In the genomic region with DNA sequence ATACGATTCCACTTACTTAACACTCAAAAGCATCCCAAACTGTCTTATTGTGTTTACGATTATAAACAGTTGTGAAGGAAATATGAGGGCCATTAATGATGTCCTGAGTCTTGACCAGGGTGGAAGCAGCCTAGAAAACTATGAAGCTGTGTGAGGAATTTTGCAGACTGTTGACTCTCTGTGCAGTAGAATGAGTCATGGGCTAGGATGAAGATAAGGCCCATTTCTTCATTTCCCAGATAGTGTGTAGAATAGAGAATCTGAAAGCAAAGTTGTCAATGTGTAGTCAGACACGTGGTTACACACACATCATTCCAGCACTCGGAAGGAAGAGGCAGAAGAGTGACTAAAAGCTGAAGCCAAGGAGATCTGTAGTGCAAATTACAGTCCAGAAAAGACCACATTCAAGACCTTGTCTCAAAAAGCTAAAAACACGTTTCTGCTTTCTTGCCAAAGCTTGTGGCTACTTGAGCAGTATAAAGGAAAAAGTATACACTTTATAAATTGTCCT, we compare ENCODE assay signal across 32 mouse cellular contexts.
"Had no signal": no experiment of that assay in that cellular context is flagged by ENCODE, and none has a peak within 500 bp of the region (broad histone marks: within the 10 kb centered on the region; RNA-seq: fewer than 3 reads in every experiment).

No protein-coding gene starts in this region.

- H3K27me3 ChIP-seq: heart, embryonic 13.5 days; heart, embryonic 15.5 days; hindbrain, embryonic 12.5 days; hindbrain, embryonic 13.5 days; hindbrain, embryonic 15.5 days; intestine, embryonic 15.5 days; kidney, embryonic 15.5 days had no signal

- H3K4me2 ChIP-seq: heart, embryonic 13.5 days; heart, embryonic 15.5 days; hindbrain, embryonic 12.5 days; hindbrain, embryonic 13.5 days; hindbrain, embryonic 14.5 days; hindbrain, embryonic 15.5 days; intestine, embryonic 15.5 days; kidney, embryonic 15.5 days had no signal

- DNase-seq: heart, postnatal 10 days; heart, postnatal 14 days; heart, postnatal 36 days; heart, postnatal 4 days; kidney, adult 11 months; kidney, adult 18-20 months; kidney, adult 2 months; kidney, adult 8-10 months; kidney, adult 9 months; kidney, postnatal 10 days; kidney, postnatal 14 days; kidney, postnatal 25 days; kidney, postnatal 36 days; kidney, postnatal 4 days; layer of hippocampus, adult 9-11 months; layer of hippocampus, postnatal 36 days had no signal

- H3K9ac ChIP-seq: heart, embryonic 13.5 days; heart, embryonic 15.5 days; hindbrain, embryonic 12.5 days; hindbrain, embryonic 13.5 days; hindbrain, embryonic 14.5 days; hindbrain, embryonic 15.5 days; intestine, embryonic 15.5 days; kidney, embryonic 15.5 days had no signal

- H3K27ac ChIP-seq: heart, embryonic 13.5 days; heart, embryonic 15.5 days; hindbrain, embryonic 10.5 days; hindbrain, embryonic 12.5 days; hindbrain, embryonic 13.5 days; hindbrain, embryonic 14.5 days; hindbrain, embryonic 15.5 days; hindbrain, postnatal 0 days; intestine, embryonic 15.5 days; kidney, embryonic 15.5 days; kidney, postnatal 0 days; layer of hippocampus, adult 2 months; left cerebral cortex, adult 2 months had no signal

- ATAC-seq: hindbrain, embryonic 16.5 days; hindbrain, postnatal 0 days; inflammation-experienced regulatory T-cells, adult 6 months; intestine, postnatal 0 days had no signal

- H3K4me1 ChIP-seq: hindbrain, embryonic 10.5 days; hindbrain, embryonic 12.5 days; hindbrain, embryonic 13.5 days; hindbrain, embryonic 15.5 days; kidney, embryonic 15.5 days had no signal

- H3K36me3 ChIP-seq: heart, embryonic 13.5 days; heart, embryonic 15.5 days; hindbrain, embryonic 10.5 days; hindbrain, embryonic 12.5 days; hindbrain, embryonic 13.5 days; hindbrain, embryonic 15.5 days; intestine, embryonic 15.5 days; kidney, embryonic 15.5 days had no signal

- H3K9me3 ChIP-seq: heart, embryonic 15.5 days; hindbrain, embryonic 12.5 days; hindbrain, embryonic 13.5 days; hindbrain, embryonic 15.5 days; intestine, embryonic 15.5 days; kidney, embryonic 15.5 days had no signal

- H3K4me3 ChIP-seq: heart, embryonic 13.5 days; heart, embryonic 15.5 days; hindbrain, embryonic 10.5 days; hindbrain, embryonic 12.5 days; hindbrain, embryonic 13.5 days; hindbrain, embryonic 15.5 days; intestine, embryonic 15.5 days; kidney, embryonic 15.5 days; layer of hippocampus, adult 2 months; left cerebral cortex, adult 2 months had no signal
